Mouse (Mus musculus): ENCODE results near the gene Gata2.

DNA sequence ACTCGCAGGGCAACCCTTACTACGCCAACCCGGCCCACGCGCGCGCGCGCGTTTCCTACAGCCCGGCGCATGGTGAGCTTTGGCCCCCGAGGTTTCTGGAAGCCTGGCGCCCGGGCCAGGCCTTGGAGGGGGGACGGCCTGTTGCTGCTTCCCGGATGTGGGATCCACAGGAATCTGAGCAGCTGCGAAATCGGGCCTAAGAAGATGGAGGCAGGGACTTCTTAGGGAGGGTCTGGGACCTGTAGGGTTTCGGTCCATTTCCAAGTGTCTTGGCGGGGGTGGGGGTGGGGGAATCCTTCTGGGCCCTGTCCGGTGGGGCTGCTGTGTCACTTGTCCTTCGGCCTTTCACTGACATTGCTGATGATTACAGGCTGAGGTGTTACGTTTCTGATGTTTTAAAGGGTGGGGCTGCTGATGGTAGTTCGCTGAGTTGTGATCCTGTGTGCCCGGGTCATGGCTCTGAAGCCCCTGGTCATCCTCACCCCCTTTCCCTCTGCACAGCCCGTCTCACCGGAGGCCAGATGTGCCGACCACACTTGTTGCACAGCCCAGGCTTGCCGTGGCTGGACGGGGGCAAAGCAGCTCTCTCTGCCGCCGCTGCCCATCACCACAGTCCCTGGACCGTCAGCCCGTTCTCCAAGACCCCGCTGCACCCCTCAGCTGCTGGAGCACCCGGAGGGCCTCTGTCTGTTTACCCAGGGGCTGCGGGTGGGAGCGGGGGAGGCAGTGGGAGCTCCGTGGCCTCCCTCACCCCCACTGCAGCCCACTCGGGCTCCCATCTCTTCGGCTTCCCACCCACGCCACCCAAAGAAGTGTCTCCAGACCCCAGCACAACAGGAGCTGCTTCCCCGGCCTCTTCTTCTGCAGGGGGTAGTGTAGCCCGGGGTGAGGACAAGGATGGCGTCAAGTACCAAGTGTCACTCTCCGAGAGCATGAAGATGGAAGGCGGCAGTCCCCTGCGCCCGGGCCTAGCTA, 6.3 kb downstream of the Gata2 start:
- TF ChIP-seq POLR2A (IDR thresholded peaks at IDR 0.05; ENCODE audit: low read depth, low read length) (no peak), CTCF (IDR thresholded peaks at IDR 0.05; ENCODE audit: extremely low read depth, insufficient read depth, insufficient read length, insufficient replicate concordance) (no peak)

Measured in spleen, adult 2 months (tissue).